Mouse (Mus musculus) embryonic facial prominence, embryonic 14.5 days (tissue): ENCODE measurements around the gene Narfl. TPM values are rescaled to one million over a fixed set of nuclear protein-coding genes. Genes with fewer than 3 reads are reported as not detected.
A peak's percentile ranks its signal among the peaks of the same experiment; 100 is the strongest.

ENCODE experiments used
- ATAC-seq: fragments of 200-750 bp; cut with Nextera tagmentation; 2 replicates; pipeline ENCODE4 v1.8.0; 2017; ENCODE audit warnings: low read depth, moderate number of reproducible peaks, moderate TSS enrichment
- DNase-seq: peaks from one replicate; pipeline ENCODE4 v3.0.0-alpha.2; 2015; ENCODE audit warnings: low spot score
- H3K27ac ChIP-seq: fragments of 300-500 bp; sonication (generic); replicated peaks from 2 replicates; pipeline ENCODE4 v1.5.1; 2014; ENCODE audit warnings: low read depth, mild to moderate bottlenecking, low read length, moderate library complexity
- H3K27me3 ChIP-seq: fragments of 300-500 bp; sonication (generic); replicated peaks from 2 replicates; pipeline ENCODE4 v1.6.1; 2014; ENCODE audit warnings: low read length; ENCODE audit not compliant: control insufficient read depth, insufficient read depth
- H3K36me3 ChIP-seq: fragments of 300-500 bp; sonication (generic); 2 replicates; pipeline ENCODE4 v1.6.1; 2014; ENCODE audit warnings: low read length, mixed read lengths; ENCODE audit not compliant: control insufficient read depth, insufficient read depth
- H3K4me1 ChIP-seq: fragments of 300-500 bp; sonication (generic); 2 replicates; pipeline ENCODE4 v1.6.1; 2014; ENCODE audit warnings: antibody characterized with exemption, low read length; ENCODE audit not compliant: control insufficient read depth, insufficient read depth
- H3K4me2 ChIP-seq: fragments of 300-500 bp; sonication (generic); 2 replicates; pipeline ENCODE4 v1.6.1; 2014; ENCODE audit warnings: low read depth, mild to moderate bottlenecking, low read length, moderate library complexity, mixed read lengths
- H3K4me3 ChIP-seq: fragments of 300-500 bp; sonication (generic); 2 replicates; pipeline ENCODE4 v1.5.1; 2014; ENCODE audit warnings: low read depth, mild to moderate bottlenecking, low read length
- H3K9ac ChIP-seq: fragments of 300-500 bp; sonication (generic); 2 replicates; pipeline ENCODE4 v1.6.1; 2014; ENCODE audit warnings: low read depth, mild to moderate bottlenecking, low read length, moderate library complexity, mixed read lengths
- H3K9me3 ChIP-seq: fragments of 300-500 bp; sonication (generic); 2 replicates; pipeline ENCODE4 v1.6.1; 2016; ENCODE audit warnings: low read length; ENCODE audit not compliant: control insufficient read depth
- WGBS: fragments of 180-500 bp; shearing (Covaris S2); extraction: QIAGEN DNeasy Blood & Tissue Kit; methylation state at CpG from one replicate; pipeline ENCODE4 v1.1.7; 2014; 5-methylcytosine and 5-hydroxymethylcytosine counted together
- polyA plus RNA-seq: library from polyadenylated mRNA; unstranded; fragments of >200 nt; fragmentation: Nextera tagmentation; extraction: Ambion mirVana; gene quantifications from 2 replicates; pipeline ENCODE4 v1.2.1, GENCODE M21; 2014

The Narfl gene
- polyA plus RNA-seq = 26.9 and 27.2 TPM in 2 replicates

DNA sequence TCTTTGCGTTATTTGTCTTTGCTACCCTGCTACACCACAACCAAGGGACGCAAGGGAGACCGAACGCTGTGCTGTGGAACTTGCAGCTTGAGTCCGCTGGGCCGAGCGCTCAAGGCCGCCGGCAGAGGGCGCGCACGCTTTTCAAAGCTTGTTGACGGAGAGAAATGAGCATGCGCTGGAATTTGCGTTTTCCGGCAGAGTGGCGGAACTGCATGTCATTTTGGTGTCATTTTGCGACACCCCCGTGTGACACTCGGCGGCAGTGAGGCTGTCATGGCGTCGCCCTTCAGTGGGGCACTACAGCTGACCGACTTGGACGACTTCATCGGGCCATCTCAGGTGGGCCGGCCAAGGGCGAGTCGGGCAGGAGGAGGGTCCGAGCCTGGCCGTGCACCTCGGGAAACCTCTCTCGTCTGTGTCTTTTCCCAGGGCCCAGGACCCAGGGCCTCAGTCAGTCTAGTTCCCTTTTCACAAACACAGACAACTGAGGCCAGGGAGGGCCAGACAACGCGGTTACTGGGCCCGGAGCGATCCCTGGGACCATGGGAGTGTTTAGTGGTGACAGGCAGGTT is at the start of gene Narfl:
TSS of gene Narfl (plus strand) at position 228 of the 572 bp plus-strand sequence.
- Histone ChIP-seq H3K27me3 (no peaks in the 10 kb centered on the region), H3K9me3 (no peaks in the 10 kb centered on the region), H3K4me1 (0 out of 2 replicates have a peak, but pooled peaks cover 3% of the 10 kb centered on the region), H3K27ac (no peak within 1 kb of the TSS), H3K4me2 (peak within 1 kb of the TSS; percentile 89), H3K9ac (peak within 1 kb of the TSS; percentile 87), H3K36me3 (0 out of 2 replicates have a peak, but pooled peaks cover 5% of the 10 kb centered on the region), H3K4me3 (peak within 1 kb of the TSS; percentile 73)
- under 1% methylated on average over 36 of the region's 37 CpGs for WGBS
- ATAC-seq = peak; percentile 89
- peak; percentile 98 for DNase-seq

DNA sequence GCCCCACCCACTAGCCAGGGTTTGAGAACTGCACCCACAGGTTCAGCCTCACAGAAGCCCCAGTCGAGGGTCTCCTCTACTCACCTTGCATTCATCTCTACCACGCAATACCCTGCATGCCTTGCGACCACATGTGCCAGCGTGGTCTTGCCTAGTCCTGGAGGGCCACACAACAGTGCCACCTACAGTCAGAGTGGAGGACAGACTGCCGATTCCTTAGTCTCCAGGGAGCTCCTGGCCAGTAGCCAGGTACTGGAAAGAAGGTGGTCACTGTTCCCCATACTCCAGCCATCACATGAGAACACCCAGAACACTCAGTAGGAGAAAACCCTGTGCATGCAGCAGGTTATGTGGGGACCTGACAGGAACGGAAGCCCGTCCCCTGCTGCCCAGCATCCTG is 49.7 kb upstream of the Narfl start:
- peaks cover 16% of the 10 kb centered on the region for H3K36me3 ChIP-seq
- DNase-seq = no peak
- ATAC-seq = no peak

DNA sequence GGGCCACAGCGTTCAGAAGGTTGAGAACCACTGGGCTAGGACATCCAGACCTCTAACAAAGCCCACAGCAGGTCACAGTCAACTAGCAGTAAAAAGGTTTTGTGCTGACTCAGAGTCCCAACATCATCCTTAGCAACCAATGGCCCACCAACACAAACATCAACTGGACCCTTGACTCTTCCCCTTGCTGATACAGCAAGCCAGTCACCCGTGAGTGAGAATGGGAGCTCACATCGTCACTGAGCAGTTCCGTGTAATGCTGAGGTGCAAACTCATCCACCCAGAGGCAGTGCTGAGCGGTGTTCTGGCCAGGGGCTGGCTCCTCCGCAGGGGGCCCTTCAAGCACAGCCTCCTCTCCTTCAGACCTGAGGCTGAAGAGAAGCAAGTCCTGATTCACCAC is 48.3 kb upstream of the Narfl start:
- peaks cover 17% of the 10 kb centered on the region for H3K36me3 ChIP-seq
- ATAC-seq = no peak
- 86% methylated on average over 6 of the region's 6 CpGs for WGBS

More for the DNA sequence above, 49.7 kb upstream of the Narfl start:
- Histone ChIP-seq H3K4me1 (peaks cover 13% of the 10 kb centered on the region), H3K9me3 (no peaks in the 10 kb centered on the region), H3K27me3 (no peaks in the 10 kb centered on the region), H3K4me3 (no peak overlapping the region), H3K9ac (no peak overlapping the region), H3K4me2 (no peak overlapping the region), H3K27ac (no peak overlapping the region)
- WGBS = 77% methylated on average over 7 of the region's 7 CpGs

DNA sequence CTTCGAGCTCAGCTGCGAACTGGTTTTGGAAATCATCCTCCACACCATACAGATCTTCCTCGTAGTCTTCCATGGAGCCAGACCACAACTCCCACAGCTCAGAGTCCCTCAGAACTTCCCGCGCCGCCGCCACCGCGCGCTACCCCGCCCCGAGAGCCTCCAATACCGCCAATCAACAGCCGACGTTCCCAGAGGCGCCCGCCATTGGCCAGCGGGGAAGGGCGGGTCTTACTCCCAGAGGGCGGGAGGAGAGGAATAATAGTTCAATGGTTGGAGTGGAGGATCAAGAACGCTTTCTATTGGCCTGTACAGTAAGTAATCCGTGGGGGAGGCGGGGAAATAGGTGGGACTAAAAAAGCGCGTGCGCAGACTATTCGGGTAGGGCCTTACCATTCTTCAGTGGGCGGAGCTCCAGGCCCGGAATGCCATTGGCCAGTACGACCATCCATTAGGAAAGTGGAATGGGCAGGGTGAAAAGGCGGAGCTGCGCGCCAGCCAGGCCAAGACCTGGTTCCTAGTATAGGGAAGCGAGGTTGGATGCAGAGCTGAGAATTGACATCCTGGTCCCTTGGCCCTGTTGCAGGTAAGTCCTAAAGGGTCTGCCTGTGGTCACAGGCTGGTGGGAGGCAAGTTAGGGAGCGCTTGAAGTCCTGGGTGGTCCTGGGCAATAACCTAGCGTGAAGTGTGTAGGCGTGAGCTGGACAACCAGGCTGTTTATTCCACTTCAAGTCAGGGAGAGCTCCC is 46.1 kb upstream of the Narfl start, which contains the start of the genes Chtf18 and Rpusd1:
TSS of gene Chtf18 (minus strand) at position 155 of the 744 bp plus-strand sequence.
TSS of gene Rpusd1 (plus strand) at position 406 of the 744 bp plus-strand sequence.
- peak within 1 kb of the TSS; percentile 93 for H3K4me2 ChIP-seq
- H3K27me3 ChIP-seq = no peaks in the 10 kb centered on the region
- H3K9me3 ChIP-seq = no peaks in the 10 kb centered on the region
- peaks cover 13% of the 10 kb centered on the region for H3K4me1 ChIP-seq
- 0 out of 2 replicates have a peak, but pooled peaks cover 9% of the 10 kb centered on the region for H3K36me3 ChIP-seq
- peak; percentile 100 for DNase-seq
- WGBS = under 1% methylated on average over 36 of the region's 37 CpGs
- H3K4me3 ChIP-seq = peak within 1 kb of the TSS; percentile 63
- peak; percentile 98 for ATAC-seq
- H3K9ac ChIP-seq = peak within 1 kb of the TSS; percentile 77
- H3K27ac ChIP-seq = peak within 1 kb of the TSS; percentile 24

More for the DNA sequence above, 48.3 kb upstream of the Narfl start:
- Histone ChIP-seq H3K4me2 (no peak overlapping the region), H3K9ac (no peak overlapping the region), H3K9me3 (no peaks in the 10 kb centered on the region), H3K27ac (no peak overlapping the region), H3K4me1 (peaks cover 13% of the 10 kb centered on the region), H3K4me3 (no peak overlapping the region), H3K27me3 (no peaks in the 10 kb centered on the region)
- no peak for DNase-seq

DNA sequence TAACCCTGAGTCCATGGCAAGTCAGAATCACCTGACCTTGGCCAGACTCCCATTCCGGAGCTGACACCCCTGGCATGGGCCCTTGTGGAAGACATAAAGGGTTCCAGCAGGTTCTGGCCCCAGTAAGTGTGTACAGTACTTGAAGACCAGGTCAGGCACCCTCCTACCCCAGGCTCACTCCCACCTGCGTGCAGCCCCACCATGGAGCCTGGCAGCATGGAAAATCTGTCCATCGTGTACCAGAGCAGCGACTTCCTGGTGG is 45.6 kb upstream of the Narfl start:
- H3K9me3 ChIP-seq = no peaks in the 10 kb centered on the region
- 0 out of 2 replicates have a peak, but pooled peaks cover 9% of the 10 kb centered on the region for H3K36me3 ChIP-seq
- WGBS = 25% methylated on average over 4 of the region's 4 CpGs
- ATAC-seq = no peak
- H3K27me3 ChIP-seq = no peaks in the 10 kb centered on the region
- H3K4me3 ChIP-seq = peak overlapping the region; percentile 63
- DNase-seq = no peak
- H3K4me1 ChIP-seq = peaks cover 13% of the 10 kb centered on the region
- peak overlapping the region; percentile 77 for H3K9ac ChIP-seq
- H3K27ac ChIP-seq = peak overlapping the region; percentile 24
- H3K4me2 ChIP-seq = peak overlapping the region; percentile 93

DNA sequence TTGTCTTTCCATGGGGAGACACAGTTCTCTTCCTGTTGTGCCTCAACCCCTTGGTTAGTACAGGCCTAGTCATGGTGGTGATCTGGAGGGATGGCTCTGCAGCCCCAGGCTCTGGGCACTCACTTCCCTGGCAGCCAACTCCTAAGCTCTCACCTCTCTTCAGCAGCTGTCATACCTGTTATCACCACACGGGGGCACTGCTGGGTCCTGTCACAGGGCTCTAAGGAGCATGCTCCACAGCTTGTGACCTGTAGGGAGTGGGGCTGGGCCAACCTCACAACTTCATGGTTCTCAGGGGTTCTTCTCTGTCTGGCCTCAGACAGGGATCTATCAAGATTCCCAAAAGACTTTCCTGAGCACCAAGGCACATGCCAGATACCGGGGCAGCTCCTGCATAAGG is 41.5 kb upstream of the Narfl start:
- Histone ChIP-seq H3K36me3 (0 out of 2 replicates have a peak, but pooled peaks cover 9% of the 10 kb centered on the region), H3K27me3 (no peaks in the 10 kb centered on the region), H3K27ac (no peak overlapping the region), H3K4me3 (no peak overlapping the region), H3K9me3 (no peaks in the 10 kb centered on the region), H3K9ac (no peak overlapping the region), H3K4me2 (no peak overlapping the region), H3K4me1 (peaks cover 6% of the 10 kb centered on the region; the same call in 1 of the 2 replicates)
- ATAC-seq = no peak
- WGBS = 20% methylated on average over 2 of the region's 2 CpGs
- DNase-seq = peak; percentile 79

DNA sequence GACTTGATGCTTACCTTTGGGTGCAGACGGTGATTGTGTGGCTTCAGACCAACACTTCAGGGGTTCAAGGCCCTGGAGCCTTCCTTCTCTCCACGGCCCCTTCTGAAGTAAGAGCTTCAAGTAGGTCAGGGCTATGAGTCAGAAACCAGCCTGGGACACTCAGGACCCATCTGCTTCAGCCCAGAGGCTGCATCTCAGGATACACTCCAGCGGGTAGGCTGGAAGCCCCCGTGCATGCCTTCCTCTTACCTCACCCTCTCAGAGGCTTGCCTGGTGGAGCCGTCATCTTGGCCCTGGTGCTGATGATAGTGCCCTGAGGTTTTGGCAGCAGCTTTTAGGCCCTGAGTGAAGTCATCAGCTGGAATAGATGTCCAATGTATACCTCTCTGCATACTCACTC is 38.3 kb upstream of the Narfl start:
- Histone ChIP-seq H3K4me3 (no peak overlapping the region), H3K4me1 (no peaks in the 10 kb centered on the region), H3K36me3 (0 out of 2 replicates have a peak, but pooled peaks cover 8% of the 10 kb centered on the region), H3K27ac (no peak overlapping the region), H3K9me3 (no peaks in the 10 kb centered on the region), H3K9ac (no peak overlapping the region), H3K27me3 (no peaks in the 10 kb centered on the region), H3K4me2 (no peak overlapping the region)
- ATAC-seq (no peak), DNase-seq (no peak)
- WGBS = 71% methylated on average over 5 of the region's 5 CpGs

DNA sequence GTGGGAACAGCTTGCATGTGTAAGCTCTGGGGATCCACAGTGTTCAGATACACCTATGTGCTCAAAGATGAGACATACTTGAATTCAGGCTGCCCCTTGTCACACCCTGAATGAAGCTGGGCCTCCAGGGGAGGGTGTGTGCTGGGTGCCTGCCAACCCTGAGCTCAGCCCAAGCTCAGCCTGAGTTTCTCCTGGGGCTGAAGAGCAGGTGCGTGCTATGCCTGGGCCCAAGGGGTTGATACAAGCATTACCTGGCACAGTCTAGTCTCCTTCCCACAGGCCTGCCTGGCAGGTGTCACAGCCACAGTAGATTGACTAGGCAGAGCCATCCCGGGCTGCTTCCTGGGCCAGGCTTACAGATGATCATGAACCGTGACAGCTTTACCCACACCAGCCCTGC is 37.8 kb upstream of the Narfl start, which contains the start of gene Mslnl:
TSS of gene Mslnl (plus strand) at position 298 of the 400 bp plus-strand sequence.
- H3K4me3 ChIP-seq = no peak within 1 kb of the TSS
- 0 out of 2 replicates have a peak, but pooled peaks have one; percentile 28 for ATAC-seq

More for the DNA sequence above, 37.8 kb upstream of the Narfl start, which contains the start of gene Mslnl:
- no peak within 1 kb of the TSS for H3K27ac ChIP-seq
- WGBS = 76% methylated on average over 2 of the region's 3 CpGs
- no peak within 1 kb of the TSS for H3K4me2 ChIP-seq
- no peak within 1 kb of the TSS for H3K9ac ChIP-seq
- 0 out of 2 replicates have a peak, but pooled peaks cover 4% of the 10 kb centered on the region for H3K36me3 ChIP-seq
- no peaks in the 10 kb centered on the region for H3K9me3 ChIP-seq
- peak; percentile 46 for DNase-seq
- no peaks in the 10 kb centered on the region for H3K27me3 ChIP-seq
- H3K4me1 ChIP-seq = no peaks in the 10 kb centered on the region
